Mouse (Mus musculus) heart, embryonic 16.5 days (tissue): Measurements from ENCODE around the gene Ccdc86. TPM values are rescaled to one million over a fixed set of nuclear protein-coding genes. Genes with fewer than 3 reads are reported as not detected.

ENCODE experiments used
- ATAC-seq: fragments of 200-750 bp; cut with Nextera tagmentation; replicated peaks from 2 replicates; pipeline ENCODE4 v1.8.0; 2017; ENCODE audit warnings: moderate number of reproducible peaks; ENCODE audit not compliant: insufficient read depth, low FRiP score; ENCODE audit errors: extremely low read depth
- H3K27ac ChIP-seq: fragments of 300-500 bp; sonication (generic); 2 replicates; pipeline ENCODE4 v1.5.1; 2014; ENCODE audit warnings: mild to moderate bottlenecking, low read length, control low read depth, moderate library complexity
- H3K27me3 ChIP-seq: fragments of 300-500 bp; sonication (generic); 2 replicates; pipeline ENCODE4 v1.6.1; 2014; ENCODE audit warnings: low read length, mixed read lengths; ENCODE audit not compliant: control insufficient read depth, insufficient read depth
- H3K36me3 ChIP-seq: fragments of 300-500 bp; sonication (generic); 2 replicates; pipeline ENCODE4 v1.6.1; 2014; ENCODE audit not compliant: control insufficient read depth, insufficient read depth
- H3K4me1 ChIP-seq: fragments of 300-500 bp; sonication (generic); 2 replicates; pipeline ENCODE4 v1.6.1; 2014; ENCODE audit warnings: low read length, mixed read lengths; ENCODE audit not compliant: control insufficient read depth, insufficient read depth
- H3K4me2 ChIP-seq: fragments of 300-500 bp; sonication (generic); 2 replicates; pipeline ENCODE4 v1.6.1; 2014; ENCODE audit warnings: low read depth, mild to moderate bottlenecking, control low read depth, low read length
- H3K4me3 ChIP-seq: fragments of 300-500 bp; sonication (generic); 2 replicates; pipeline ENCODE4 v1.5.1; 2014; ENCODE audit warnings: mild to moderate bottlenecking, control low read depth, low read length
- H3K9ac ChIP-seq: fragments of 300-500 bp; sonication (generic); 2 replicates; pipeline ENCODE4 v1.6.1; 2014; ENCODE audit warnings: low read length, control low read depth
- H3K9me3 ChIP-seq: fragments of 300-500 bp; sonication (generic); replicated peaks from 2 replicates; pipeline ENCODE4 v1.6.1; 2016; ENCODE audit warnings: low read length; ENCODE audit not compliant: control insufficient read depth
- WGBS: fragments of 180-500 bp; shearing (Covaris S2); extraction: QIAGEN DNeasy Blood & Tissue Kit; methylation state at CpG from one replicate; pipeline ENCODE4 v1.1.7; 2014; 5-methylcytosine and 5-hydroxymethylcytosine counted together
- polyA plus RNA-seq: library from polyadenylated mRNA; unstranded; fragments of >200 nt; fragmentation: Nextera tagmentation; extraction: Ambion mirVana; gene quantifications from 2 replicates; pipeline ENCODE4 v1.2.1, GENCODE M21; 2015

The Ccdc86 gene
- polyA plus RNA-seq, 1 experiment from 2014 or later, result 17.7 TPM

GRCm38 (mm10) chr19:10926666-10927065 is 22.4 kb downstream of the Ccdc86 start:
- Histone ChIP-seq H3K4me1 (peaks cover 9% of the 10 kb centered on the region; the same call in 1 of the 2 replicates), H3K9me3 (no peaks in the 10 kb centered on the region), H3K27me3 (no peaks in the 10 kb centered on the region), H3K27ac (peak overlapping the region; percentile 51), H3K36me3 (no peaks in the 10 kb centered on the region), H3K4me2 (no peak overlapping the region), H3K4me3 (no peak overlapping the region), H3K9ac (no peak overlapping the region)
- 38% methylated on average over 4 of the region's 4 CpGs for WGBS
- no peak for ATAC-seq

DNA sequence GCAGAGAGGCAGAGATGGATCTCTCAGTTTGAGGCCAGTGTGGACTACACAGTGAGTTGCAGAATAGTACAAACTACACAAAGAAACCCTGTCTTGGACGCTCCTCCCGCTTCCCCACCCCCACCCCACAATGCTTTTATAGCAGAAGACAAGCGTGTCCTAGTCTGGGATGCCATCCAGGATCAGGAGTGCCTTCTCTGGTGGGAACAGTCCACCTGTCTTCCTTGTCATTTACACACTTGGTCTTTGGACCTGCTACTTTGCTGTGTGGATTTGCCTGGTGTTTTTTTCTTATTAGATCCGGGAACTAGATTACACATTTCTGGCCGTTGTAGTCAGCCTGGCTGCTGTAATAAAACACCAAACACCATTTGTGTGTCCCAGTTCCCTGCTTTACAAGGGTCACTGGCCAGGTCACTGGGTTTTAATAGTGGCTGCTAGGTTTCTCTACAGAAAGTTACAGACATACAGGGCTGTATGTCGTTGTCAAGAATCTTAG is 22.9 kb downstream of the Ccdc86 start:
- no peak for ATAC-seq
- H3K4me1 ChIP-seq, result peaks cover 9% of the 10 kb centered on the region; the same call in 1 of the 2 replicates
- WGBS, result 56% methylated on average over 6 of the region's 6 CpGs
- H3K4me3 ChIP-seq, result no peak overlapping the region
- no peaks in the 10 kb centered on the region for H3K9me3 ChIP-seq
- H3K27ac ChIP-seq, result peak overlapping the region; percentile 51
- no peak overlapping the region for H3K4me2 ChIP-seq
- no peaks in the 10 kb centered on the region for H3K27me3 ChIP-seq
- H3K36me3 ChIP-seq, result no peaks in the 10 kb centered on the region
- H3K9ac ChIP-seq, result no peak overlapping the region

DNA sequence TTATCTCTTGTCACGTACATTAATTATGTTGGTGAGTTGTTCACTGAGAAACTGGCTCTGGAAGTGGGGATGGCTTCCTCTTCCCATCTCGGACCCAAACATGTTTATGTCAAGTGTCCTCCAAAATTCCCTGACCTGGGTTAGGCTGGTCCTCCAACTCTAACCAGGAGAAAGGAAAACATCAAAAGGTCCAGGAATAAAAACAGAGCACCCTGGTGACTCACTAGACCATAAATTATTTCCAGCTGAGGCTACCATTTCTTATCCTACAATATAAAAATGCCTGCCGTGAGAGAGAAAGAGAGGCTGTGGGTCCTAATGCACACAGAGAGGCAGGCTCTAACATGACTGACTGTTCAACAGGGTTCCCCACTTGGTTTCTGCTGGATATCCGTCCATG is 24.8 kb downstream of the Ccdc86 start:
- H3K4me2 ChIP-seq, result no peak overlapping the region
- H3K27ac ChIP-seq, result no peak overlapping the region
- no peaks in the 10 kb centered on the region for H3K27me3 ChIP-seq
- WGBS, result 38% methylated on average over 4 of the region's 4 CpGs
- no peaks in the 10 kb centered on the region for H3K9me3 ChIP-seq
- H3K36me3 ChIP-seq, result no peaks in the 10 kb centered on the region
- peaks cover 9% of the 10 kb centered on the region; the same call in 1 of the 2 replicates for H3K4me1 ChIP-seq
- H3K4me3 ChIP-seq, result no peak overlapping the region
- ATAC-seq, result no peak
- H3K9ac ChIP-seq, result no peak overlapping the region

GRCm38 (mm10) chr19:10921058-10921457 is 28.0 kb downstream of the Ccdc86 start:
- Histone ChIP-seq H3K36me3 (no peaks in the 10 kb centered on the region), H3K4me1 (peaks cover 4% of the 10 kb centered on the region; the same call in 1 of the 2 replicates), H3K27me3 (no peaks in the 10 kb centered on the region), H3K4me3 (no peak overlapping the region), H3K27ac (no peak overlapping the region), H3K9me3 (no peaks in the 10 kb centered on the region), H3K9ac (no peak overlapping the region), H3K4me2 (no peak overlapping the region)
- no peak for ATAC-seq
- 69% methylated on average over 3 of the region's 3 CpGs for WGBS

GRCm38 (mm10) chr19:10920532-10920931 is 28.5 kb downstream of the Ccdc86 start, which contains the start of gene Zp1:
TSS of gene Zp1 (minus strand) at chr19:10920632.
- no peaks in the 10 kb centered on the region for H3K36me3 ChIP-seq
- H3K27ac ChIP-seq, result no peak within 1 kb of the TSS
- no peak within 1 kb of the TSS for H3K4me3 ChIP-seq
- no peak within 1 kb of the TSS for H3K9ac ChIP-seq
- H3K4me1 ChIP-seq, result peaks cover 2% of the 10 kb centered on the region; the same call in 1 of the 2 replicates
- H3K9me3 ChIP-seq, result no peaks in the 10 kb centered on the region
- no peak within 1 kb of the TSS for H3K4me2 ChIP-seq
- no peak for ATAC-seq
- WGBS, result 62% methylated on average over 2 of the region's 2 CpGs
- H3K27me3 ChIP-seq, result no peaks in the 10 kb centered on the region

DNA sequence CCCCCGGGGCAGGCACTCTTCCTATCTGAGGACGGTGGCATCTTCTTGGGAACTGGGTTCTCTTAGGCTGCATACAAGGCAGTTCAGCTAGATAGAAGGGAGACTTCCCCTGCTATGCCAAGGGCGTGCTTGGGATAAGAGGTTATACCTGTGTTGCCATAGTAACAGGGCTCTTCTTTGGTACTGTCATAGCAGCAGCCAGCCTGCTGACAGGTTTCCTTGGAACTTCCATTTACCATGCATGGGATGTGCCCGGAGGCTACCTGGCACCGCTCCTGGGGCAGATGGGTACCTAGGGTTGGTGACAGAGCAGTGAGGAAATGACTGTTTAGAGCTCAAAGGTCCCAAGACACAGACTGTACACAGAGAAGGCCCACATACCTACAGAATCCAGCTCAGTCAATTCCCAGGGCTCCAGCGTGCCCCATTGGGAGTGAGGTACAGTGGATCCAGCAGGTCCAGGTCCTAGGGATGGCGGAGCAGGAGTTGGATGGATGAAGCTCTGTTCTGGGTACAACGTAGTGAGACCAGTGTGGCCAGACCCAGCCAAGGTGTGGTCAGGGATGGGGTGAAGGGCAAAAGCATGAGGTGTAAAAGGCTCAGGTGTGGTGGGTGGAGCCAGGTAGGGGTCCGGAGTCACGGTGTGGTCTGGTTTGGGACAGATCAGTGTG is 30.6 kb downstream of the Ccdc86 start:
- no peak overlapping the region for H3K4me2 ChIP-seq
- no peaks in the 10 kb centered on the region for H3K27me3 ChIP-seq
- peaks cover 11% of the 10 kb centered on the region for H3K4me1 ChIP-seq
- H3K9me3 ChIP-seq, result no peaks in the 10 kb centered on the region
- H3K27ac ChIP-seq, result no peak overlapping the region
- H3K36me3 ChIP-seq, result no peaks in the 10 kb centered on the region
- no peak overlapping the region for H3K9ac ChIP-seq
- ATAC-seq, result no peak
- H3K4me3 ChIP-seq, result no peak overlapping the region
- WGBS, result 84% methylated on average over 10 of the region's 10 CpGs

- Histone ChIP-seq H3K27me3 (no peaks in the 10 kb centered on the region), H3K36me3 (no peaks in the 10 kb centered on the region), H3K4me2 (no peak overlapping the region), H3K27ac (no peak overlapping the region), H3K4me3 (no peak overlapping the region), H3K4me1 (peaks cover 15% of the 10 kb centered on the region), H3K9ac (no peak overlapping the region), H3K9me3 (no peaks in the 10 kb centered on the region)
- no peak for ATAC-seq
- 46% methylated on average over 5 of the region's 5 CpGs for WGBS
Measured at GRCm38 (mm10) chr19:10916506-10916905, 32.6 kb downstream of the Ccdc86 start.

- no peak overlapping the region for H3K4me3 ChIP-seq
- H3K9ac ChIP-seq, result peak overlapping the region; percentile 0; the same call in 1 of the 2 replicates
- H3K36me3 ChIP-seq, result no peaks in the 10 kb centered on the region
- no peak for ATAC-seq
- no peaks in the 10 kb centered on the region for H3K27me3 ChIP-seq
- no peak overlapping the region for H3K4me2 ChIP-seq
- no peaks in the 10 kb centered on the region for H3K9me3 ChIP-seq
- H3K27ac ChIP-seq, result peak overlapping the region; percentile 67
- H3K4me1 ChIP-seq, result peaks cover 15% of the 10 kb centered on the region
- 63% methylated on average over 2 of the region's 2 CpGs for WGBS
Measured at GRCm38 (mm10) chr19:10914870-10915269, 34.2 kb downstream of the Ccdc86 start.

- WGBS, result 17% methylated on average over 7 of the region's 7 CpGs
- Histone ChIP-seq H3K9me3 (no peaks in the 10 kb centered on the region), H3K9ac (peak overlapping the region; percentile 8), H3K4me1 (peaks cover 18% of the 10 kb centered on the region), H3K27ac (peak overlapping the region; percentile 67), H3K4me3 (no peak overlapping the region), H3K27me3 (no peaks in the 10 kb centered on the region), H3K36me3 (no peaks in the 10 kb centered on the region), H3K4me2 (no peak overlapping the region; the same call in 1 of the 2 replicates)
- peak; percentile 46; the same call in 1 of the 2 replicates for ATAC-seq
Measured at GRCm38 (mm10) chr19:10914291-10914690, 34.8 kb downstream of the Ccdc86 start.
